Mouse (Mus musculus) olfactory bulb, adult 2 months (tissue): ENCODE measurements around the gene Tex33.

ENCODE experiments used
- CTCF ChIP-seq: fragments of 200-500 bp; IDR thresholded peaks from 2 replicates; pipeline ENCODE4 v1.5.1; 2012; ENCODE audit warnings: low read depth, mild to moderate bottlenecking, low read length, moderate library complexity; ENCODE audit not compliant: insufficient read depth
- POLR2A ChIP-seq: fragments of 200-500 bp; IDR thresholded peaks from 2 replicates; pipeline ENCODE4 v1.6.1; 2012; ENCODE audit warnings: mild to moderate bottlenecking, low read depth, low read length, moderate library complexity; ENCODE audit not compliant: insufficient read depth

GRCm38 (mm10) chr15:78380741-78381140 lies 15.0 kb downstream of the Tex33 start:
- TF ChIP-seq CTCF (no peak), POLR2A (no peak)
